Mouse (Mus musculus) intestine, postnatal 0 days (tissue): ENCODE measurements at regions not wholly inside any gene's neighbourhood (a gene's known extent, or its start where the extent isn't known, plus 50 kb on each side); places are given as distances from the start of the nearest gene placed in this dataset.
A peak's percentile ranks its signal among the peaks of the same experiment; 100 is the strongest.

ENCODE experiments used
- ATAC-seq: fragments of 200-750 bp; cut with Nextera tagmentation; 2 replicates; pipeline ENCODE4 v1.8.0; 2017; ENCODE audit warnings: mild to moderate bottlenecking, moderate TSS enrichment, moderate library complexity
- H3K27ac ChIP-seq: fragments of 300-500 bp; sonication (generic); 2 replicates; pipeline ENCODE4 v1.5.1; 2014; ENCODE audit warnings: mild to moderate bottlenecking, low read depth, low read length, moderate library complexity
- H3K27me3 ChIP-seq: fragments of 300-500 bp; sonication (generic); replicated peaks from 2 replicates; pipeline ENCODE4 v1.6.1; 2014; ENCODE audit warnings: low read length, mixed read lengths; ENCODE audit not compliant: control insufficient read depth, insufficient read depth
- H3K36me3 ChIP-seq: fragments of 300-500 bp; sonication (generic); 2 replicates; pipeline ENCODE4 v1.6.1; 2014; ENCODE audit warnings: mild to moderate bottlenecking, moderate library complexity; ENCODE audit not compliant: control insufficient read depth, insufficient read depth
- H3K4me1 ChIP-seq: fragments of 300-500 bp; sonication (generic); replicated peaks from 2 replicates; pipeline ENCODE4 v1.6.1; 2014; ENCODE audit warnings: antibody characterized with exemption, low read length, mixed read lengths; ENCODE audit not compliant: control insufficient read depth, insufficient read depth
- H3K4me2 ChIP-seq: fragments of 300-500 bp; sonication (generic); replicated peaks from 2 replicates; pipeline ENCODE4 v1.6.1; 2014; ENCODE audit warnings: low read depth, mild to moderate bottlenecking, moderate library complexity
- H3K4me3 ChIP-seq: fragments of 300-500 bp; sonication (generic); 2 replicates; pipeline ENCODE4 v1.5.1; 2014; ENCODE audit warnings: low read depth, low read length
- H3K9ac ChIP-seq: fragments of 300-500 bp; sonication (generic); 2 replicates; pipeline ENCODE4 v1.6.1; 2014; ENCODE audit warnings: mild to moderate bottlenecking, low read depth, low read length
- H3K9me3 ChIP-seq: fragments of 300-500 bp; sonication (generic); 2 replicates; pipeline ENCODE4 v1.6.1; 2016; ENCODE audit warnings: mixed run types; ENCODE audit not compliant: control insufficient read depth
- CTCF ChIP-seq: sonication (generic); IDR thresholded peaks from 2 replicates; pipeline ENCODE4 v1.5.1; 2016; ENCODE audit warnings: low read depth, mild to moderate bottlenecking, control low read depth, antibody characterized with exemption, moderate library complexity
- WGBS: fragments of 180-500 bp; shearing (Covaris S2); extraction: QIAGEN DNeasy Blood & Tissue Kit; methylation state at CpG from one replicate; pipeline ENCODE4 v1.1.7; 2014; 5-methylcytosine and 5-hydroxymethylcytosine counted together

- no peak for TF ChIP-seq CTCF
- H3K4me1 ChIP-seq = no peaks in the 10 kb centered on the region
- no peak overlapping the region for H3K9ac ChIP-seq
- H3K36me3 ChIP-seq = no peaks in the 10 kb centered on the region
- H3K27ac ChIP-seq = no peak overlapping the region
- H3K4me2 ChIP-seq = no peak overlapping the region
- no peaks in the 10 kb centered on the region for H3K27me3 ChIP-seq
- WGBS = 69% methylated on average over 1 of the region's 1 CpGs
- no peaks in the 10 kb centered on the region for H3K9me3 ChIP-seq
- no peak for ATAC-seq
- H3K4me3 ChIP-seq = no peak overlapping the region
These were observed 312.2 kb upstream of the Nrg3 start for GRCm38 (mm10) chr14:39785090-39785489.

- ATAC-seq = no peak
- H3K27ac ChIP-seq = no peak overlapping the region
These were observed 309.0 kb upstream of the Nrg3 start for GRCm38 (mm10) chr14:39781849-39782248.

GRCm38 (mm10) chr14:39768101-39768500 lies 295.2 kb upstream of the Nrg3 start:
- no peaks in the 10 kb centered on the region for H3K27me3 ChIP-seq
- ATAC-seq = no peak
- TF ChIP-seq CTCF = no peak
- no peaks in the 10 kb centered on the region for H3K36me3 ChIP-seq
- no peaks in the 10 kb centered on the region for H3K9me3 ChIP-seq
- no peak overlapping the region for H3K9ac ChIP-seq
- H3K4me1 ChIP-seq = no peaks in the 10 kb centered on the region
- no peak overlapping the region for H3K27ac ChIP-seq
- H3K4me3 ChIP-seq = no peak overlapping the region
- WGBS = 61% methylated on average over 2 of the region's 2 CpGs
- H3K4me2 ChIP-seq = no peak overlapping the region

More at GRCm38 (mm10) chr14:39781849-39782248, 309.0 kb upstream of the Nrg3 start:
- Histone ChIP-seq H3K4me3 (no peak overlapping the region), H3K4me2 (no peak overlapping the region), H3K9ac (no peak overlapping the region), H3K36me3 (no peaks in the 10 kb centered on the region), H3K4me1 (no peaks in the 10 kb centered on the region), H3K27me3 (no peaks in the 10 kb centered on the region), H3K9me3 (no peaks in the 10 kb centered on the region)
- TF ChIP-seq CTCF = peak; percentile 48
